Mouse (Mus musculus): ENCODE results near the gene Clmp.

DNA sequence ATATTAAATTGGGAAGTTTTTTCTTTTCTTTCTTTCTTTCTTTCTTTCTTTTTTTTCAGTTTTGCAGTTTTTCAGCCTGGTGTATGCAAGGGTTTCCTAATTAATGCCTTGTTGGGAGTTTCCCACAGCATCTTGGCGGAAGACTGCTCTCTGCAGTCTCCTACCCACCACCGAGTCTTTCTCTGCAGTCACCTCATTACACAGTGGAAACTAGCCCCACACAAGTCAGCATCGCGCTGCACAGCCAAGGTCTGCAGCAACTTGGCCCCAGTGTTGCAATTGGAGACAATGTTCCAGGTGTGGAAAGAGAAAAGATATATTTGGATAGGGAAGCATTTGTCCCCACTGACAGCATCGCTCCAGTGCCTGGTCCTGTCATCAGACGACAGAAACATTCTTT is 35.8 kb upstream of the Clmp start:
- no peak for TF ChIP-seq POLR2A (IDR thresholded peaks at IDR 0.05; ENCODE audit: borderline replicate concordance, extremely low read depth, low read depth, low read length)
- no peak for TF ChIP-seq CTCF (IDR thresholded peaks at IDR 0.05; ENCODE audit: insufficient read depth, low read length)
